Mouse (Mus musculus) erythroblast, embryonic 14.5 days (primary cell): ENCODE measurements around the gene Ralb. TPM values are rescaled to one million over a fixed set of nuclear protein-coding genes. Genes with fewer than 3 reads are reported as not detected.

Experiments
- H3K27me3 ChIP-seq: 2 replicates; pipeline ENCODE4 v1.6.1; 2012; ENCODE audit warnings: inconsistent platforms; ENCODE audit not compliant: control insufficient read depth
- H3K36me3 ChIP-seq: 2 replicates; pipeline ENCODE4 v1.6.1; 2012; ENCODE audit warnings: mild to moderate bottlenecking, inconsistent platforms; ENCODE audit not compliant: control insufficient read depth
- H3K4me1 ChIP-seq: 2 replicates; pipeline ENCODE4 v1.6.1; 2012; ENCODE audit warnings: inconsistent platforms; ENCODE audit not compliant: control insufficient read depth
- H3K4me3 ChIP-seq: replicated peaks from 2 replicates; pipeline ENCODE3; 2012; ENCODE audit warnings: moderate library complexity, mild to moderate bottlenecking, inconsistent platforms
- H3K9me3 ChIP-seq: 2 replicates; pipeline ENCODE4 v1.6.1; 2012; ENCODE audit warnings: low read length, inconsistent platforms, mixed read lengths; ENCODE audit not compliant: control insufficient read depth
- GATA1 ChIP-seq: IDR thresholded peaks from 2 replicates; pipeline ENCODE4 v1.6.1; 2012; ENCODE audit warnings: low read length, inconsistent platforms, mixed read lengths
- TAL1 ChIP-seq: IDR thresholded peaks from 3 replicates; pipeline ENCODE4 v1.6.1; 2012; ENCODE audit warnings: low read length, inconsistent platforms, mixed read lengths
- polyA plus RNA-seq: library from polyadenylated mRNA; stranded (reverse); fragments of >175 nt; gene quantifications from 2 replicates; pipeline ENCODE4 v1.2.3, GENCODE M21; 2012

Ralb gene
- polyA plus RNA-seq, 1 experiment: 0.25 TPM

- Histone ChIP-seq H3K9me3 (no peaks in the 10 kb centered on the region), H3K27me3 (no peaks in the 10 kb centered on the region), H3K36me3 (no peaks in the 10 kb centered on the region), H3K4me1 (peaks cover 21% of the 10 kb centered on the region), H3K4me3 (no peak overlapping the region)
- no peak for TF ChIP-seq TAL1
- no peak for TF ChIP-seq GATA1
Observed at GRCm38 (mm10) chr1:119499456-119499855, 5.1 kb downstream of the Ralb start.

GRCm38 (mm10) chr1:119498536-119499231, 5.9 kb downstream of the Ralb start:
- no peaks in the 10 kb centered on the region for H3K36me3 ChIP-seq
- peaks cover 13% of the 10 kb centered on the region for H3K4me1 ChIP-seq
- no peaks in the 10 kb centered on the region for H3K27me3 ChIP-seq
- TF ChIP-seq TAL1 (no peak), GATA1 (no peak)
- no peaks in the 10 kb centered on the region for H3K9me3 ChIP-seq
- no peak overlapping the region for H3K4me3 ChIP-seq

GRCm38 (mm10) chr1:119497346-119498004, 7.1 kb downstream of the Ralb start:
- no peaks in the 10 kb centered on the region for H3K27me3 ChIP-seq
- no peaks in the 10 kb centered on the region for H3K36me3 ChIP-seq
- TF ChIP-seq GATA1 (no peak), TAL1 (no peak)
- H3K4me3 ChIP-seq: no peak overlapping the region
- H3K9me3 ChIP-seq: no peaks in the 10 kb centered on the region
- peaks cover 6% of the 10 kb centered on the region for H3K4me1 ChIP-seq

GRCm38 (mm10) chr1:119495396-119495775, 9.2 kb downstream of the Ralb start:
- TF ChIP-seq TAL1 (no peak), GATA1 (no peak)
- Histone ChIP-seq H3K4me1 (peaks cover 3% of the 10 kb centered on the region; the same call in 1 of the 2 replicates), H3K9me3 (no peaks in the 10 kb centered on the region), H3K36me3 (no peaks in the 10 kb centered on the region), H3K27me3 (no peaks in the 10 kb centered on the region), H3K4me3 (no peak overlapping the region)

GRCm38 (mm10) chr1:119494712-119495395, 9.7 kb downstream of the Ralb start:
- no peak overlapping the region for H3K4me3 ChIP-seq
- H3K9me3 ChIP-seq: no peaks in the 10 kb centered on the region
- no peaks in the 10 kb centered on the region for H3K36me3 ChIP-seq
- no peak for TF ChIP-seq TAL1
- TF ChIP-seq GATA1: no peak
- peaks cover 3% of the 10 kb centered on the region; the same call in 1 of the 2 replicates for H3K4me1 ChIP-seq
- no peaks in the 10 kb centered on the region for H3K27me3 ChIP-seq

GRCm38 (mm10) chr1:119494024-119494711, 10.4 kb downstream of the Ralb start:
- H3K4me1 ChIP-seq: peaks cover 3% of the 10 kb centered on the region; the same call in 1 of the 2 replicates
- H3K36me3 ChIP-seq: no peaks in the 10 kb centered on the region
- no peak for TF ChIP-seq TAL1
- TF ChIP-seq GATA1: no peak
- no peak overlapping the region for H3K4me3 ChIP-seq
- no peaks in the 10 kb centered on the region for H3K27me3 ChIP-seq
- H3K9me3 ChIP-seq: no peaks in the 10 kb centered on the region

GRCm38 (mm10) chr1:119492505-119492904, 12.1 kb downstream of the Ralb start:
- no peak overlapping the region for H3K4me3 ChIP-seq
- no peaks in the 10 kb centered on the region for H3K36me3 ChIP-seq
- TF ChIP-seq GATA1: no peak
- TF ChIP-seq TAL1: no peak
- H3K9me3 ChIP-seq: no peaks in the 10 kb centered on the region
- peaks cover 3% of the 10 kb centered on the region; the same call in 1 of the 2 replicates for H3K4me1 ChIP-seq
- H3K27me3 ChIP-seq: no peaks in the 10 kb centered on the region

GRCm38 (mm10) chr1:119492097-119492496, 12.5 kb downstream of the Ralb start:
- no peak for TF ChIP-seq TAL1
- no peak for TF ChIP-seq GATA1
- Histone ChIP-seq H3K4me1 (peaks cover 3% of the 10 kb centered on the region; the same call in 1 of the 2 replicates), H3K4me3 (no peak overlapping the region), H3K27me3 (no peaks in the 10 kb centered on the region), H3K9me3 (no peaks in the 10 kb centered on the region), H3K36me3 (no peaks in the 10 kb centered on the region)
